Mouse (Mus musculus): Measurements from ENCODE around the gene Nr4a1. TPM values are rescaled to one million over a fixed set of nuclear protein-coding genes. Genes with fewer than 3 reads are reported as not detected.

Nr4a1 gene
- total RNA-seq, 2 experiments from 2014 or later, result 87.1 to 105 TPM

GRCm38 (mm10) chr15:101232607-101233006 is 21.5 kb upstream of the Nr4a1 start:
- DNase-seq (ENCODE audit: low spot score in 2 of 2), result no peak

- no peak for DNase-seq (ENCODE audit: low spot score in 2 of 2)
Observed at GRCm38 (mm10) chr15:101233183-101233582, 20.9 kb upstream of the Nr4a1 start.

GRCm38 (mm10) chr15:101233641-101234275 is 20.3 kb upstream of the Nr4a1 start:
- no peak for DNase-seq (ENCODE audit: low spot score in 2 of 2)

- peak in 1 of 2 experiments; percentile 69 for DNase-seq (ENCODE audit: low spot score in 2 of 2)
Observed at GRCm38 (mm10) chr15:101234611-101235341, 19.3 kb upstream of the Nr4a1 start.

GRCm38 (mm10) chr15:101235342-101235698 is 18.7 kb upstream of the Nr4a1 start:
- no peak for DNase-seq (ENCODE audit: low spot score in 2 of 2)

GRCm38 (mm10) chr15:101235728-101236327 is 18.2 kb upstream of the Nr4a1 start:
- DNase-seq (ENCODE audit: low spot score in 2 of 2), result peak in 1 of 2 experiments; percentile 75

- DNase-seq (ENCODE audit: low spot score in 2 of 2), result no peak
Observed at GRCm38 (mm10) chr15:101236878-101237277, 17.2 kb upstream of the Nr4a1 start.

GRCm38 (mm10) chr15:101238885-101239511 is 15.1 kb upstream of the Nr4a1 start:
- peak; percentile 68 to 74 for DNase-seq (ENCODE audit: low spot score in 2 of 2)

GRCm38 (mm10) chr15:101239821-101240220 is 14.2 kb upstream of the Nr4a1 start:
- DNase-seq (ENCODE audit: low spot score in 2 of 2), result no peak

- DNase-seq (ENCODE audit: low spot score in 2 of 2), result peak; percentile 87 to 97
Observed at GRCm38 (mm10) chr15:101240799-101241204, 13.3 kb upstream of the Nr4a1 start.

GRCm38 (mm10) chr15:101241236-101241635 is 12.8 kb upstream of the Nr4a1 start:
- DNase-seq (ENCODE audit: low spot score in 2 of 2), result no peak

- DNase-seq (ENCODE audit: low spot score in 2 of 2), result no peak
Observed at GRCm38 (mm10) chr15:101241853-101242252, 12.2 kb upstream of the Nr4a1 start.

GRCm38 (mm10) chr15:101242645-101243044 is 11.4 kb upstream of the Nr4a1 start:
- no peak for DNase-seq (ENCODE audit: low spot score in 2 of 2)

- DNase-seq (ENCODE audit: low spot score in 2 of 2), result no peak
Observed at GRCm38 (mm10) chr15:101244012-101244411, 10.1 kb upstream of the Nr4a1 start.

- DNase-seq (ENCODE audit: low spot score in 2 of 2), result peak; percentile 95 to 97
Observed at GRCm38 (mm10) chr15:101246231-101247154, 7.6 kb upstream of the Nr4a1 start.

- no peak for DNase-seq (ENCODE audit: low spot score in 2 of 2)
Observed at GRCm38 (mm10) chr15:101247155-101247498, 6.9 kb upstream of the Nr4a1 start.

- DNase-seq (ENCODE audit: low spot score in 2 of 2), result no peak
Observed at GRCm38 (mm10) chr15:101248029-101248710, 5.9 kb upstream of the Nr4a1 start.

- DNase-seq (ENCODE audit: low spot score in 2 of 2), result no peak
Observed at GRCm38 (mm10) chr15:101250220-101250800, 3.8 kb upstream of the Nr4a1 start.

- no peak for DNase-seq (ENCODE audit: low spot score in 2 of 2)
Observed at GRCm38 (mm10) chr15:101251930-101252329, 2.1 kb upstream of the Nr4a1 start.

GRCm38 (mm10) chr15:101252614-101253013 is 1.5 kb upstream of the Nr4a1 start:
- DNase-seq (ENCODE audit: low spot score in 2 of 2), result no peak

Data from layer of hippocampus, adult 18-20 months (tissue).